In the genomic region with DNA sequence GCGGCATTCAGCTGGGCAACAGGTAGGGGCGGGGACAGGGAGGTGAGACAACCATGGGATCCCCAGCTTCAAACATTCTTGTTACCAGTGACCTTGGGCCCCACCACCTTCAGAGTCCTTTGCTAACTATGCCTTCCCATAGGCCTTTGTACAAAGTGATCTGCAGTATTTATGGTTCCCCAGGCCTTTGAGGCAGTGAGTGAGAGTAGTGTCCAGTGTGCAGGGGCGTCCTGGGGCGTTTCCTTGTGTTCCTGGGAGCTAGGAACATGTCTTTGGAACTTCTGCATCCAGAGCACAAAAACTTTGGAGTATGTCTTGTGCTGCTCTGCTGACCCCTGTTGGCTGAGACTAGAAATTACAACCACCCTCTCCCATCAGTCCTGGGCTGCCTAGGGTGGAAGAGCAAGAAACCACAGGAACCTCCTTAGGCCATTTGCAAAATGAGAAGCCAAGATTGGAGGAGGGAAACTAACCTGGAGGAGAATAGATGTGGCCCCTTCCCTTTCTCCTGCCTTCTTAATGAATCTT, we compare ENCODE assay signal across 10 mouse cellular contexts. TPM values are rescaled to one million over a fixed set of nuclear protein-coding genes. Genes with fewer than 3 reads are reported as not detected.
DNase-seq lines count a peak whose midpoint lies in the region; ATAC-seq and TF ChIP-seq lines count a peak whose summit lies in the region.
"Had no signal": no experiment of that assay in that cellular context is flagged by ENCODE, and none has a peak within 500 bp of the region (broad histone marks: within the 10 kb centered on the region; RNA-seq: fewer than 3 reads in every experiment).

No protein-coding gene starts in this region.

- H3K36me3 ChIP-seq in forebrain, embryonic 10.5 days (replicated peaks), result peaks cover 75% of the 10 kb centered on the region
- peaks cover 60% of the 10 kb centered on the region for H3K36me3 ChIP-seq in forebrain, embryonic 13.5 days (ENCODE audit: poor library complexity, severe bottlenecking)
- peaks cover 63% of the 10 kb centered on the region for H3K36me3 ChIP-seq in limb, embryonic 15.5 days

- no peak overlapping the region for H3K27ac ChIP-seq in forebrain, embryonic 10.5 days
- no peak overlapping the region for H3K27ac ChIP-seq in forebrain, embryonic 13.5 days
- H3K27ac ChIP-seq in bone marrow macrophage, adult 2 months (ENCODE audit: insufficient read depth, low read depth, low read length), result no peak overlapping the region
- H3K27ac ChIP-seq in embryonic fibroblast, embryonic 13.5 days (ENCODE audit: insufficient read depth, low read length), result no peak overlapping the region
- peak overlapping the region; percentile 33; the same call in 1 of the 2 replicates for H3K27ac ChIP-seq in limb, embryonic 15.5 days

- no peak overlapping the region for H3K4me3 ChIP-seq in forebrain, embryonic 10.5 days
- H3K4me3 ChIP-seq in forebrain, embryonic 13.5 days, result no peak overlapping the region
- no peak overlapping the region for H3K4me3 ChIP-seq in bone marrow macrophage, adult 2 months (ENCODE audit: insufficient read depth, low read length)
- H3K4me3 ChIP-seq in embryonic fibroblast, embryonic 13.5 days (ENCODE audit: insufficient read depth, low read length), result no peak overlapping the region
- H3K4me3 ChIP-seq in limb, embryonic 15.5 days, result no peak overlapping the region

- no peak for TF ChIP-seq POLR2A in bone marrow macrophage, adult 2 months (IDR thresholded peaks at IDR 0.05; ENCODE audit: borderline replicate concordance, low read depth, low read length)
- no peak for TF ChIP-seq POLR2A in embryonic fibroblast, embryonic 13.5 days (IDR thresholded peaks at IDR 0.05; ENCODE audit: low read depth, low read length)

- ATAC-seq in forebrain, embryonic 13.5 days, result no peak
- ATAC-seq in inflammation-experienced regulatory T-cells, adult 6 months, result peak; percentile 30
- ATAC-seq in limb, embryonic 15.5 days (ENCODE audit: insufficient number of reproducible peaks, low FRiP score, low TSS enrichment, low read depth), result no peak
- ATAC-seq: Patski had no signal

- H3K4me1 ChIP-seq in forebrain, embryonic 10.5 days, result peaks cover 7% of the 10 kb centered on the region
- peaks cover 6% of the 10 kb centered on the region for H3K4me1 ChIP-seq in forebrain, embryonic 13.5 days
- H3K4me1 ChIP-seq in bone marrow macrophage, adult 2 months (ENCODE audit: control insufficient read depth, insufficient read depth, low read length), result peaks cover 3% of the 10 kb centered on the region
- no peaks in the 10 kb centered on the region for H3K4me1 ChIP-seq in embryonic fibroblast, embryonic 13.5 days (ENCODE audit: control insufficient read depth, insufficient read depth, low read length)
- peaks cover 6% of the 10 kb centered on the region for H3K4me1 ChIP-seq in limb, embryonic 15.5 days

- peak; percentile 60; the same call in 1 of the 2 replicates for TF ChIP-seq CTCF in bone marrow macrophage, adult 2 months (IDR thresholded peaks at IDR 0.05; ENCODE audit: low read depth, low read length)
- peak; percentile 55; the same call in 1 of the 2 replicates for TF ChIP-seq CTCF in embryonic fibroblast, embryonic 13.5 days (IDR thresholded peaks at IDR 0.05; ENCODE audit: borderline replicate concordance, insufficient read depth, low read length)

- no peak overlapping the region for H3K4me2 ChIP-seq in forebrain, embryonic 13.5 days
- no peak overlapping the region for H3K4me2 ChIP-seq in limb, embryonic 15.5 days

- whole genome bisulfite sequencing in forebrain, embryonic 10.5 days, result 42% methylated on average over 4 of the region's 4 CpGs
- 43% methylated on average over 4 of the region's 4 CpGs for WGBS in forebrain, embryonic 13.5 days
- 37% methylated on average over 4 of the region's 4 CpGs for WGBS in limb, embryonic 15.5 days

- no peaks in the 10 kb centered on the region for H3K27me3 ChIP-seq in forebrain, embryonic 10.5 days (ENCODE audit: poor library complexity, severe bottlenecking)
- no peaks in the 10 kb centered on the region for H3K27me3 ChIP-seq in forebrain, embryonic 13.5 days
- H3K27me3 ChIP-seq in limb, embryonic 15.5 days, result no peaks in the 10 kb centered on the region
- H3K27me3 ChIP-seq: Patski had no signal

- H3K9me3 ChIP-seq in forebrain, embryonic 10.5 days, result no peaks in the 10 kb centered on the region
- H3K9me3 ChIP-seq in forebrain, embryonic 13.5 days (replicated peaks), result no peaks in the 10 kb centered on the region
- no peaks in the 10 kb centered on the region for H3K9me3 ChIP-seq in limb, embryonic 15.5 days

- DNase-seq in forebrain, embryonic 10.5 days (ENCODE audit: extremely low spot score, low spot score), result peak; percentile 60
- DNase-seq in A20 (ENCODE audit: low read depth, low spot score), result peak; percentile 67
- DNase-seq in right cerebral cortex, postnatal 14 days, result peak; percentile 56

- H3K9ac ChIP-seq in forebrain, embryonic 13.5 days, result no peak overlapping the region
- H3K9ac ChIP-seq in limb, embryonic 15.5 days, result no peak overlapping the region

RNA-seq across cellular contexts. Expression of a gene that starts 4.1 kb away (rescaled TPM):
- polyA plus RNA-seq in forebrain, embryonic 10.5 days (2016; fragmentation: Nextera tagmentation; extraction: Ambion mirVana), result 104 and 105 TPM in 2 replicates
- polyA plus RNA-seq in forebrain, embryonic 13.5 days (2015; fragmentation: Nextera tagmentation; extraction: Ambion mirVana), result 127 and 129 TPM in 2 replicates
- polyA plus RNA-seq in bone marrow macrophage, adult 2 months (2012; ENCODE audit: insufficient read depth, insufficient read length, missing spikeins), result 55.6 and 68.0 TPM in 2 replicates
- polyA plus RNA-seq in embryonic fibroblast, embryonic 13.5 days (2011; ENCODE audit: insufficient read length, low read depth, missing spikeins), result 70.1 and 71.9 TPM in 2 replicates
- 100 to 1,000 TPM; 126 to 160 (median 144) TPM for polyA plus RNA-seq in inflammation-experienced regulatory T-cells, adult 6 months (2017; shearing (Covaris generic))
- 114 and 117 TPM in 2 replicates for polyA plus RNA-seq in limb, embryonic 15.5 days (2015; fragmentation: Nextera tagmentation; extraction: Ambion mirVana)

RNA-seq across cellular contexts. Expression of a gene that starts 8.0 kb away (rescaled TPM):
- polyA plus RNA-seq in forebrain, embryonic 10.5 days (2016; fragmentation: Nextera tagmentation; extraction: Ambion mirVana), result 1.8 TPM in 2 replicates
- 1.7 and 3.4 TPM in 2 replicates for polyA plus RNA-seq in forebrain, embryonic 13.5 days (2015; fragmentation: Nextera tagmentation; extraction: Ambion mirVana)
- polyA plus RNA-seq in bone marrow macrophage, adult 2 months (2012; ENCODE audit: insufficient read depth, insufficient read length, missing spikeins), result not detected in 2 replicates
- polyA plus RNA-seq in embryonic fibroblast, embryonic 13.5 days (2011; ENCODE audit: insufficient read length, low read depth, missing spikeins), result 0.67 TPM in 1 of 2 replicates, not detected in the other
- not detected for polyA plus RNA-seq in inflammation-experienced regulatory T-cells, adult 6 months (2017; shearing (Covaris generic))
- polyA plus RNA-seq in limb, embryonic 15.5 days (2015; fragmentation: Nextera tagmentation; extraction: Ambion mirVana), result 0.12 and 0.82 TPM in 2 replicates

RNA-seq across cellular contexts. Expression of a gene that starts 8.9 kb away (rescaled TPM):
- 0.19 and 0.30 TPM in 2 replicates for polyA plus RNA-seq in forebrain, embryonic 10.5 days (2016; fragmentation: Nextera tagmentation; extraction: Ambion mirVana)
- polyA plus RNA-seq in forebrain, embryonic 13.5 days (2015; fragmentation: Nextera tagmentation; extraction: Ambion mirVana), result 0.18 and 0.39 TPM in 2 replicates
- not detected in 2 replicates for polyA plus RNA-seq in bone marrow macrophage, adult 2 months (2012; ENCODE audit: insufficient read depth, insufficient read length, missing spikeins)
- polyA plus RNA-seq in embryonic fibroblast, embryonic 13.5 days (2011; ENCODE audit: insufficient read length, low read depth, missing spikeins), result not detected in 2 replicates
- under 1 TPM in 1 of 3 experiments, not detected in 2; 0.31 TPM for polyA plus RNA-seq in inflammation-experienced regulatory T-cells, adult 6 months (2017; shearing (Covaris generic))
- not detected in 2 replicates for polyA plus RNA-seq in limb, embryonic 15.5 days (2015; fragmentation: Nextera tagmentation; extraction: Ambion mirVana)
- polyA plus RNA-seq: stomach, embryonic 14.5 days had no signal

RNA-seq across cellular contexts. Expression of a gene that starts 20.3 kb away (rescaled TPM):
- 15.7 and 17.6 TPM in 2 replicates for polyA plus RNA-seq in forebrain, embryonic 10.5 days (2016; fragmentation: Nextera tagmentation; extraction: Ambion mirVana)
- polyA plus RNA-seq in forebrain, embryonic 13.5 days (2015; fragmentation: Nextera tagmentation; extraction: Ambion mirVana), result 14.5 and 16.5 TPM in 2 replicates
- polyA plus RNA-seq in bone marrow macrophage, adult 2 months (2012; ENCODE audit: insufficient read depth, insufficient read length, missing spikeins), result 22.0 and 26.9 TPM in 2 replicates
- polyA plus RNA-seq in embryonic fibroblast, embryonic 13.5 days (2011; ENCODE audit: insufficient read length, low read depth, missing spikeins), result 20.4 and 21.5 TPM in 2 replicates
- polyA plus RNA-seq in inflammation-experienced regulatory T-cells, adult 6 months (2017; shearing (Covaris generic)), result 10 to 100 TPM; 31.5 to 42.6 (median 33.5) TPM
- polyA plus RNA-seq in limb, embryonic 15.5 days (2015; fragmentation: Nextera tagmentation; extraction: Ambion mirVana), result 33.8 and 44.2 TPM in 2 replicates

RNA-seq across cellular contexts. Expression of a gene that starts 31.5 kb away (rescaled TPM):
- 7.3 and 7.8 TPM in 2 replicates for polyA plus RNA-seq in forebrain, embryonic 10.5 days (2016; fragmentation: Nextera tagmentation; extraction: Ambion mirVana)
- 4.5 and 5.2 TPM in 2 replicates for polyA plus RNA-seq in forebrain, embryonic 13.5 days (2015; fragmentation: Nextera tagmentation; extraction: Ambion mirVana)
- polyA plus RNA-seq in bone marrow macrophage, adult 2 months (2012; ENCODE audit: insufficient read depth, insufficient read length, missing spikeins), result 4.7 and 5.3 TPM in 2 replicates
- 5.3 and 8.9 TPM in 2 replicates for polyA plus RNA-seq in embryonic fibroblast, embryonic 13.5 days (2011; ENCODE audit: insufficient read length, low read depth, missing spikeins)
- 10 to 100 TPM; 40.7 to 52.4 (median 50.7) TPM for polyA plus RNA-seq in inflammation-experienced regulatory T-cells, adult 6 months (2017; shearing (Covaris generic))
- 14.7 and 17.3 TPM in 2 replicates for polyA plus RNA-seq in limb, embryonic 15.5 days (2015; fragmentation: Nextera tagmentation; extraction: Ambion mirVana)
